Mouse (Mus musculus) lung, embryonic 14.5 days (tissue): ENCODE results near the gene Ntf5. TPM values are rescaled to one million over a fixed set of nuclear protein-coding genes. Genes with fewer than 3 reads are reported as not detected.

Source experiments
- ATAC-seq: fragments of 200-750 bp; cut with Nextera tagmentation; 2 replicates; pipeline ENCODE4 v1.8.0; 2017; ENCODE audit warnings: mild to moderate bottlenecking, moderate TSS enrichment, moderate library complexity; ENCODE audit not compliant: insufficient read depth
- DNase-seq: peaks from one replicate; pipeline ENCODE4 v3.0.0-alpha.2; 2015
- H3K27ac ChIP-seq: fragments of 300-500 bp; sonication (generic); 2 replicates; pipeline ENCODE4 v1.5.1; 2014; ENCODE audit warnings: low read depth, mild to moderate bottlenecking, moderate library complexity
- H3K27me3 ChIP-seq: fragments of 300-500 bp; sonication (generic); 2 replicates; pipeline ENCODE4 v1.6.1; 2014; ENCODE audit warnings: low read length, control low read depth; ENCODE audit not compliant: insufficient read depth
- H3K36me3 ChIP-seq: fragments of 300-500 bp; sonication (generic); 2 replicates; pipeline ENCODE4 v1.6.1; 2014; ENCODE audit warnings: control low read depth; ENCODE audit not compliant: insufficient read depth
- H3K4me1 ChIP-seq: fragments of 300-500 bp; sonication (generic); 2 replicates; pipeline ENCODE4 v1.6.1; 2014; ENCODE audit warnings: antibody characterized with exemption, control low read depth; ENCODE audit not compliant: insufficient read depth
- H3K4me2 ChIP-seq: fragments of 300-500 bp; sonication (generic); 2 replicates; pipeline ENCODE4 v1.6.1; 2014; ENCODE audit warnings: mild to moderate bottlenecking
- H3K4me3 ChIP-seq: fragments of 300-500 bp; sonication (generic); 2 replicates; pipeline ENCODE4 v1.5.1; 2014; ENCODE audit warnings: low read depth, low read length
- H3K9ac ChIP-seq: fragments of 300-500 bp; sonication (generic); 2 replicates; pipeline ENCODE4 v1.6.1; 2014
- H3K9me3 ChIP-seq: fragments of 300-500 bp; sonication (generic); 2 replicates; pipeline ENCODE4 v1.6.1; 2016; ENCODE audit warnings: low read depth, low read length, control low read depth
- CTCF ChIP-seq: IDR thresholded peaks from 2 replicates; pipeline ENCODE4 v1.5.1; 2016; ENCODE audit warnings: antibody characterized with exemption, low read depth
- WGBS: fragments of 180-500 bp; shearing (Covaris S2); extraction: QIAGEN DNeasy Blood & Tissue Kit; methylation state at CpG from one replicate; pipeline ENCODE4 v1.1.7; 2014; 5-methylcytosine and 5-hydroxymethylcytosine counted together
- polyA plus RNA-seq: library from polyadenylated mRNA; unstranded; fragments of >200 nt; fragmentation: Nextera tagmentation; extraction: Ambion mirVana; gene quantifications from 2 replicates; pipeline ENCODE4 v1.2.1, GENCODE M21; 2014

The Ntf5 gene
- polyA plus RNA-seq, 1 experiment from 2014 or later, result 1.9 TPM

DNA sequence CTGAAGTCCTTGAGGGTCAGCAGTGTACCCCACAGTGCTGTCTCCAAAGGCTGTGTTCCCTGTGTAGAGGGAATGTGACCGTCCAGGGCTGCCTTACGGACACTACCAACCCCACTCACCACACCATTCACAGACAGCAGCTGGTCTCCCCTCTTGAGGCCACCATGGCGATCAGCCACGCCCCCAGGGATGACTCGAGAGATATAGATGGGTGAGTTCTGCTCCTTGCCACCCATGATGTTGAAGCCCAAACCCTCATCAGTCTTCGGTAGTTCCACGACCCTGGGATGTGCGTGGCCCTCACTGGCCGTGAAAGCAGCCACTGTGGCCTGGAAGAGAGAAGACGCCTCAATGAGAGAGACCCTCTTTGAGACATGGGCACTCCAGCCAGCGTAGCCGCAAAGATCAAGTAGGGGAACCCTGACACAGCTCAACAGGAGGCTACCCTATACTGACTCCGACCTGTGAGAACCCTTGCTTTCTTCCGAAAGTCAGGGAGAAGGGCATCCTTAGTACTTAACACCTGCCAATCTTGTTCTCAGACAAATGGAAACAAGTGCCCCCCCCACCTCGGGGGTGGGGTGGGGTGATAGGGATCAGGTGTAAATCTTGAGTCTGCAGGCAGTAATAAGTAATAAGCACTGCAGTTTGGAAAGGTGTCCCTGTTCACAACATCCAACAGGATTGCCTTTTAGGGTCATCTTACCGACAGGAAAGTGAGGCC is 44.3 kb upstream of the Ntf5 start:
- Histone ChIP-seq H3K4me3 (peak overlapping the region; percentile 47; the same call in 1 of the 2 replicates), H3K9ac (no peak overlapping the region), H3K27ac (no peak overlapping the region), H3K36me3 (peaks cover 23% of the 10 kb centered on the region), H3K4me2 (no peak overlapping the region; the same call in 1 of the 2 replicates), H3K4me1 (peaks cover 7% of the 10 kb centered on the region; the same call in 1 of the 2 replicates), H3K27me3 (peaks cover 41% of the 10 kb centered on the region), H3K9me3 (no peaks in the 10 kb centered on the region)
- DNase-seq (no peak), ATAC-seq (no peak)
- 71% methylated on average over 16 of the region's 16 CpGs for WGBS
- TF ChIP-seq CTCF, result no peak

DNA sequence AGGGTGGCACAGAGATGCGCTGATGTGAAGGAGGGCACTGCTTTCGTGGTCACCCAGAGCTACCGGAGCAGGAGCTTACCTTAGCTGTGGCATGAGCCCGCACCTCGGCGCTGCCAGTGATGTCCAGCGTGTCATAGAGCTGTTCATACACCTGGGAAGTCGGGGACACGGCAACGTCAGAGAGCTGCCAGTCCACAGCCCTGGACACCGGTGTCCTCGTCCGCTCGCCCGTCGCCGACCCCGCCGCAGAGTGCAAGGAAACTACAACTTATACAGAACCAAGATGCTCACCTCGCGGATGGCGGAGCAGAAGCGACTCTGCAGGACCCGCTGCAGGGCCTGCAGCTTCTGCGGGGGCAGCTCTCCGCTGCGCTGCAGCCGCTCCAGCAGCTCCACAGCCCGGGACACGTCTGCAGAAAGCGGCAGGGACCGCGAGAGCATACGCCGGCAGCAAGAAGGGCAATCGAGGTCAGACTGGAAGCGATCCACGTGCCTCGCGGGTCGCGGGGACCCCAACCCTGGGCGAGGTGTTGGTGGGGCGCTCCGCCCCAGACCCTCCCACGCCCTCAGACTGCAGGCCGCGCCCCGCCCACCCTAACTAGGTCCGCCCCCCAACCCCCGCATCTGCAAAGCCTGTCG is 43.5 kb upstream of the Ntf5 start:
- TF ChIP-seq CTCF, result no peak
- Histone ChIP-seq H3K36me3 (peaks cover 30% of the 10 kb centered on the region), H3K4me3 (peak overlapping the region; percentile 47), H3K4me2 (peak overlapping the region; percentile 77), H3K27me3 (peaks cover 36% of the 10 kb centered on the region), H3K27ac (no peak overlapping the region), H3K9ac (peak overlapping the region; percentile 13; the same call in 1 of the 2 replicates), H3K9me3 (no peaks in the 10 kb centered on the region), H3K4me1 (peaks cover 7% of the 10 kb centered on the region; the same call in 1 of the 2 replicates)
- WGBS, result 8% methylated on average over 51 of the region's 52 CpGs
- DNase-seq (peak; percentile 55), ATAC-seq (0 out of 2 replicates have a peak, but pooled peaks have one; percentile 0)

DNA sequence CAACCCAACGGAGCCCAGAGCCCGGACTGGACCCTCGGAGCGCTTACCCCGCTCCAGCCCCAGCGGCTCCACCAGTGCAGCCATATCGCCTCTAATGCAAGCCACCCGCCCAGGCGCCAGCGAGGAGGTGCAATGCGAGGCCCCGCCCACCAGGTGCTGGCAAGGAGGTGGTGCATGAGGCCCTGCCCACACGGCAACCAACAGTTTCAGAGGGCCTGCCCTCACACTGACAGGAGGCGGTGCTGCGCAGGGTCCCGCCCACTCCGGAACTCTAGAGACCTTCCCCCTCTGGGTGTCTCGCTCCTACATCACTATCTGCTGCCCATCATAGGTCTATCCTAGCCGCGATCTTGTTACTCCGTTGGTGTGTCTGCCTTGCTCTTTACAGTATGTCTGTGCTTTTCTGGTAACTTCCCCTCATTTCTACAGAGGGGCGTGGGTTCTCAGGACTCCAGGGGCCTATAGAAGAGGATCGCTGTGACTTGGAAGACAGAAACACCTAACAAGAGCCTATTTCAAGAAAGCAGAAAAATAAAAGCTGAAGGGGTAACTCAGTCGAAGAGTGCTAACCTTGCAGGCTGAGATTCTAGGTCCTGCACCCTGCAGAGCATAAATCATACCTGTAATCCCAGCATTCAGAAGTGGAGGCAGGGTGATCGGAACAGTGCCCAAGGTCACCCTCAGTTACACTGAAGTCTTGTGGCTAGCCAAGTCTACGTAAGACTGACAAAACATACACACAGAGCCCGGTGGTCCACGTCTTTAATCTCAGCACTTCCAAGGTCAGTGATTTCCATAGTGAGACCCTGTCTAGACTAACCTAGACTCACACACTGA is 42.8 kb upstream of the Ntf5 start, which contains the start of gene Lin7b:
TSS of gene Lin7b (minus strand) at position 109 of the 837 bp plus-strand sequence.
- no peaks in the 10 kb centered on the region for H3K9me3 ChIP-seq
- peak; percentile 70 for ATAC-seq
- H3K36me3 ChIP-seq, result peaks cover 37% of the 10 kb centered on the region

DNA sequence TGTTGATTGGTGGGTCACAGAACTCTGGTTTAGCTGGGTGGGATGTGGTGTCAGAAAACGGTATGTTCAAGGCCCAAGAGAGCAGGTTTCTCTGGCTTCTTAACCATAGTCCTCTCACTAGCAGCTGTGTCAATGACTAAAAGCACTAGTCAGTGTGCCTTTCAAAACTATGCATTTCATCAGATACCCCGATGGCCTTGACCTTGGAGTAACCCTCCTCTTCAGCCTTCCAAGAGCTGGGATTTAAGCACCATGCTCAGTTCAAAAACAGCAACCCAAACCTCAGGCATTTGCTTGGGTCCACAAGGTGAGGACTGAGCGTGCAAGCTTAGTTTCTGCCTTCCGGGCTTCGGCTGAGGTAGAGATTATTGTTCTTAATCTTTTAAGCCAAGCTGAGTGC is 41.1 kb upstream of the Ntf5 start:
- no peak for ATAC-seq
- 84% methylated on average over 5 of the region's 5 CpGs for WGBS
- H3K4me3 ChIP-seq, result no peak overlapping the region
- TF ChIP-seq CTCF, result no peak
- no peak overlapping the region for H3K4me2 ChIP-seq
- H3K27ac ChIP-seq, result no peak overlapping the region
- DNase-seq, result no peak
- peaks cover 22% of the 10 kb centered on the region for H3K27me3 ChIP-seq
- no peaks in the 10 kb centered on the region for H3K4me1 ChIP-seq
- H3K9me3 ChIP-seq, result no peaks in the 10 kb centered on the region
- H3K36me3 ChIP-seq, result peaks cover 53% of the 10 kb centered on the region
- H3K9ac ChIP-seq, result no peak overlapping the region

More for the DNA sequence above, 42.8 kb upstream of the Ntf5 start, which contains the start of gene Lin7b:
- H3K4me1 ChIP-seq, result peaks cover 7% of the 10 kb centered on the region; the same call in 1 of the 2 replicates
- H3K9ac ChIP-seq, result peak within 1 kb of the TSS; percentile 13; the same call in 1 of the 2 replicates
- DNase-seq, result peak; percentile 89
- peak within 1 kb of the TSS; percentile 47 for H3K4me3 ChIP-seq
- peak within 1 kb of the TSS; percentile 77 for H3K4me2 ChIP-seq
- H3K27ac ChIP-seq, result no peak within 1 kb of the TSS
- WGBS, result 7% methylated on average over 28 of the region's 28 CpGs
- peaks cover 31% of the 10 kb centered on the region for H3K27me3 ChIP-seq
- TF ChIP-seq CTCF, result peak; percentile 56

DNA sequence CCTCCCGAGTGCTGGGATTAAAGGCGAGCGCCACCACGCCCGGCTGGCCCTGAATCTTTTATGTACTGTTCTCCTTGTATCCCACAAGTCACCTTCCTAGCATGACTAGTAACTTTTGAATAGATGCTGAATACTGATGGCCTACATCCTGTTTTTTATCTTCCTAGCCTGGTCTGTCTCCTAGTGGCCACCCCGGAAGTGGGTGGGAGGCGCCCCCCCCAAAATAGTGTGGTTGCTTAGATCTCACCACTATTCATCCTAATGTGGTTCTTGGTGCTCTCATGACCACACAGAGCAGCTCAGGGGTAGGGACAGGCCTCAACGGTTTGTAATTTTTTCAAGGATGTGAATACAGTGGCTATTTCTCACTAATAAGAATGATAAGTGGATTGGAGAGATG is 38.9 kb upstream of the Ntf5 start:
- DNase-seq, result no peak
- Histone ChIP-seq H3K9ac (no peak overlapping the region), H3K36me3 (peaks cover 76% of the 10 kb centered on the region), H3K27me3 (peaks cover 9% of the 10 kb centered on the region), H3K9me3 (no peaks in the 10 kb centered on the region), H3K4me1 (no peaks in the 10 kb centered on the region), H3K27ac (no peak overlapping the region), H3K4me2 (no peak overlapping the region), H3K4me3 (no peak overlapping the region)
- 86% methylated on average over 8 of the region's 8 CpGs for WGBS
- no peak for TF ChIP-seq CTCF
- ATAC-seq, result no peak

DNA sequence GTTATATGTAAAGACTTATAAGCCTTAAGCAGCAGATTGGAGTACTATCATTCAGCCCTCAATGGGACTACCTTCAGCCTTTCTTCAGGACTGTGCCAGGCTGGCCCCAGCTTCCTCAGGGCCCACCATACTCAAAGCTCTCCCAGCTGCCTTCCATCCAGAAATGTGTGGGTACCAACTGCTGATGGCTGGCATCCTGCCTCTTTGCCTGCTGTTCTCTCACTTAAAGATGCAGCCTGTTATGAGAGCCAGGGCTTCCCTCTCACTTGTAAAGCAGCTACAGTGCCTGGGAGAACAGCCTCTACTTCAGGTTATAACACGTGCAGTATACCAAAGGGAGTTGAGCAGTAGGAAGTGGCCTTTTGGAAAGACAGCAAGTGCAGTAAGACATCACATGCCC is 37.4 kb upstream of the Ntf5 start:
- DNase-seq (no peak), ATAC-seq (no peak)
- WGBS, result 73% methylated on average over 1 of the region's 1 CpGs
- Histone ChIP-seq H3K9ac (no peak overlapping the region), H3K4me1 (no peaks in the 10 kb centered on the region), H3K27me3 (no peaks in the 10 kb centered on the region), H3K4me3 (no peak overlapping the region), H3K36me3 (peaks cover 90% of the 10 kb centered on the region), H3K27ac (no peak overlapping the region), H3K4me2 (no peak overlapping the region), H3K9me3 (no peaks in the 10 kb centered on the region)
- TF ChIP-seq CTCF, result no peak
